Mouse (Mus musculus): Measurements from ENCODE around the gene Lrfn2.

Gene Lrfn2

GRCm38 (mm10) chr17:48931621-48932405 is at the start of gene Lrfn2:
Gene Lrfn2, plus strand, starts transcription at chr17:48932379.
- DNase-seq (ENCODE audit: low spot score) = peak; percentile 82

GRCm38 (mm10) chr17:48887472-48888385 is 44.5 kb upstream of the Lrfn2 start:
- DNase-seq (ENCODE audit: low spot score) = no peak

GRCm38 (mm10) chr17:48905286-48906040 is 26.7 kb upstream of the Lrfn2 start:
- DNase-seq (ENCODE audit: low spot score) = no peak

- DNase-seq (ENCODE audit: low spot score) = no peak
Observed at GRCm38 (mm10) chr17:48913437-48913836, 18.7 kb upstream of the Lrfn2 start.

GRCm38 (mm10) chr17:48917411-48917810 is 14.8 kb upstream of the Lrfn2 start:
- DNase-seq (ENCODE audit: low spot score) = peak; percentile 39

GRCm38 (mm10) chr17:48918458-48918857 is 13.7 kb upstream of the Lrfn2 start:
- no peak for DNase-seq (ENCODE audit: low spot score)

GRCm38 (mm10) chr17:48922905-48923304 is 9.3 kb upstream of the Lrfn2 start:
- DNase-seq (ENCODE audit: low spot score) = no peak

- no peak for DNase-seq (ENCODE audit: low spot score)
Observed at GRCm38 (mm10) chr17:48925426-48925825, 6.8 kb upstream of the Lrfn2 start.

GRCm38 (mm10) chr17:48930994-48931393 is 1.2 kb upstream of the Lrfn2 start:
- no peak for DNase-seq (ENCODE audit: low spot score)

GRCm38 (mm10) chr17:48932406-48932906 is 277 bp downstream of the Lrfn2 start:
- no peak for DNase-seq (ENCODE audit: low spot score)

- no peak for DNase-seq (ENCODE audit: low spot score)
Observed at GRCm38 (mm10) chr17:48932916-48933315, 737 bp downstream of the Lrfn2 start.

GRCm38 (mm10) chr17:48935201-48935600 is 3.0 kb downstream of the Lrfn2 start:
- no peak for DNase-seq (ENCODE audit: low spot score)

- no peak for DNase-seq (ENCODE audit: low spot score)
Observed at GRCm38 (mm10) chr17:48936445-48937141, 4.4 kb downstream of the Lrfn2 start.

- no peak for DNase-seq (ENCODE audit: low spot score)
Observed at GRCm38 (mm10) chr17:48938711-48939220, 6.6 kb downstream of the Lrfn2 start.

- DNase-seq (ENCODE audit: low spot score) = no peak
Observed at GRCm38 (mm10) chr17:48946315-48946714, 14.1 kb downstream of the Lrfn2 start.

- no peak for DNase-seq (ENCODE audit: low spot score)
Observed at GRCm38 (mm10) chr17:48946765-48947164, 14.6 kb downstream of the Lrfn2 start.

GRCm38 (mm10) chr17:48951250-48951649 is 19.1 kb downstream of the Lrfn2 start:
- no peak for DNase-seq (ENCODE audit: low spot score)

GRCm38 (mm10) chr17:48956033-48956631 is 24.0 kb downstream of the Lrfn2 start:
- no peak for DNase-seq (ENCODE audit: low spot score)

- DNase-seq (ENCODE audit: low spot score) = peak; percentile 35
Observed at GRCm38 (mm10) chr17:48960161-48960698, 28.1 kb downstream of the Lrfn2 start.

GRCm38 (mm10) chr17:48962646-48963045 is 30.5 kb downstream of the Lrfn2 start:
- DNase-seq (ENCODE audit: low spot score) = no peak

All from ovary, postnatal 36 days (tissue).